Mouse (Mus musculus) midbrain, embryonic 13.5 days (tissue): ENCODE measurements at regions not wholly inside any gene's neighbourhood (a gene's known extent, or its start where the extent isn't known, plus 50 kb on each side); places are given as distances from the start of the nearest gene placed in this dataset.

Experiments used
- ATAC-seq: fragments of 200-750 bp; cut with Nextera tagmentation; 2 replicates; pipeline ENCODE4 v1.8.0; 2017; ENCODE audit warnings: mild to moderate bottlenecking, moderate TSS enrichment, moderate library complexity
- H3K27ac ChIP-seq: fragments of 300-500 bp; sonication (generic); 2 replicates; pipeline ENCODE4 v1.5.1; 2015; ENCODE audit warnings: inconsistent platforms, mild to moderate bottlenecking, moderate library complexity
- H3K27me3 ChIP-seq: fragments of 300-500 bp; sonication (generic); 2 replicates; pipeline ENCODE4 v1.6.1; 2015; ENCODE audit warnings: mild to moderate bottlenecking, inconsistent platforms
- H3K36me3 ChIP-seq: fragments of 300-500 bp; sonication (generic); 2 replicates; pipeline ENCODE4 v1.6.1; 2015; ENCODE audit warnings: mild to moderate bottlenecking, inconsistent platforms
- H3K4me1 ChIP-seq: fragments of 300-500 bp; sonication (generic); replicated peaks from 2 replicates; pipeline ENCODE4 v1.6.1; 2015; ENCODE audit warnings: inconsistent platforms
- H3K4me2 ChIP-seq: fragments of 300-500 bp; sonication (generic); replicated peaks from 2 replicates; pipeline ENCODE4 v1.6.1; 2015; ENCODE audit warnings: moderate library complexity, mild to moderate bottlenecking, inconsistent platforms
- H3K4me3 ChIP-seq: fragments of 300-500 bp; sonication (generic); replicated peaks from 2 replicates; pipeline ENCODE4 v1.5.1; 2015; ENCODE audit warnings: mild to moderate bottlenecking, inconsistent platforms
- H3K9ac ChIP-seq: fragments of 300-500 bp; sonication (generic); replicated peaks from 2 replicates; pipeline ENCODE4 v1.6.1; 2015; ENCODE audit warnings: mild to moderate bottlenecking, inconsistent platforms
- H3K9me3 ChIP-seq: fragments of 300-500 bp; sonication (generic); 2 replicates; pipeline ENCODE4 v1.6.1; 2016; ENCODE audit warnings: mild to moderate bottlenecking, inconsistent platforms
- WGBS: fragments of 180-500 bp; shearing (Covaris S2); methylation state at CpG from one replicate; pipeline ENCODE4 v1.1.7; 2015; 5-methylcytosine and 5-hydroxymethylcytosine counted together

DNA sequence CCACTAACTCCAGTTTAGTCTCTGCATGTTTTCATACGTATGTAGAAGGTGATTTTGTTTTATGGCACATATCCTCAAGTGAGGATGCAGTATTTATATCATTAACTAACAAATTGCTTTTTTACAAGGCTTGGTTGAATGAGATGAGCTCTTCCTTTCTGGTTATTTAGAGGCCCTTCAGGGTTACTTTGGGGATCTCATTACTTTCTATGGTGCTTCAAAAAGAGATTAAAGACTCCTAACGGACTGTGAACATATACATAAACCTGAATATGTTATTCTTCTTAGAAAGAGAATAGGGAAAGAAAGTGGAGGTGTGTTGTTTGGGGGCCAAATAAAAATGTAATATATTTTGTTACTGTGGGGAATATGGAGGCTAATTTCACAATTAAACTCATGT lies 918.8 kb upstream of the Celf2 start:
- 77% methylated on average over 2 of the region's 2 CpGs for WGBS

DNA sequence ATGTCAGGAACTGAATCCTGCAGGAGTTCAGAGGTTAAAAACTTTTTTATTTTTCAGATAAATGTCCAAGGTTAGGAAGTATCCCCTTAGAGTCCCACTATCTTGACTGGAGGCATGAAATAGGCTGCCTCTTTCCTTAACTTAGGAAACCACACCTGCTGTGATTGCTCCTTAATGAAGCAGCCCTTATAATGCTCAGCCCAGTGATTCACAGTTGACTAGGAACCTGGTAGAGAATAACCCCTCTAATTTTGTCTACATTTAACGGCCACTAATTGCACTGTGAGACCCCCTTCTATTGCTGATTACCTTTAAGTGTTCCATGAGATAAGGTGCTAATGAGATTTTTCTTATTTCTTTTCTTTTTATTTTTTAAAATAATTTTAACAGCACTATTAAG lies 918.4 kb upstream of the Celf2 start:
- Histone ChIP-seq H3K36me3 (no peaks in the 10 kb centered on the region), H3K4me2 (no peak overlapping the region), H3K27me3 (no peaks in the 10 kb centered on the region), H3K9me3 (no peaks in the 10 kb centered on the region), H3K27ac (no peak overlapping the region), H3K4me1 (no peaks in the 10 kb centered on the region), H3K9ac (no peak overlapping the region), H3K4me3 (no peak overlapping the region)
- no peak for ATAC-seq
- 67% methylated on average over 1 of the region's 1 CpGs for WGBS

More for the DNA sequence above, 918.8 kb upstream of the Celf2 start:
- Histone ChIP-seq H3K4me1 (no peaks in the 10 kb centered on the region), H3K4me2 (no peak overlapping the region), H3K4me3 (no peak overlapping the region), H3K27ac (no peak overlapping the region), H3K9ac (no peak overlapping the region), H3K9me3 (no peaks in the 10 kb centered on the region), H3K36me3 (no peaks in the 10 kb centered on the region), H3K27me3 (no peaks in the 10 kb centered on the region)
- no peak for ATAC-seq

DNA sequence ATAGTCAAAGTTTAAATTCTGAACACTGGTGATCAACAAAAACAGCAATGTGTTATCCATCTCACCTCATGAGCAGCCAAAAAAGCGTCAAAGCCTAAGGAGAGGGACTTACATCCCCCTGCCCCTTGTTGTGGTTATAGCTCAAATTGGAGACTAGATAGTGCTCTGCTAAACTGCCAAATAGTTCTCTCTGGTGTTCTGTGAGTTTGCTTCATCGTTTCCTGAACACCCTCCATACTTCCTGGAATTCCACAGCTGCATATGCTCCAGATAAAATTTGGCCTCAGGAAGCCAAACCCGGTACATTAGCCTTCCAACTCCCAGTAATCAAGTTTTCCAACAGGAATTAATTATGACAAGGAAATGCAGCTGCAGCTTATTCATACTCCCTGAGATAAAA lies 906.6 kb upstream of the Celf2 start:
- Histone ChIP-seq H3K9ac (no peak overlapping the region), H3K9me3 (no peaks in the 10 kb centered on the region), H3K4me1 (no peaks in the 10 kb centered on the region), H3K36me3 (no peaks in the 10 kb centered on the region), H3K27me3 (no peaks in the 10 kb centered on the region), H3K4me2 (no peak overlapping the region), H3K4me3 (no peak overlapping the region), H3K27ac (no peak overlapping the region)
- 84% methylated on average over 3 of the region's 3 CpGs for WGBS
- ATAC-seq = no peak

DNA sequence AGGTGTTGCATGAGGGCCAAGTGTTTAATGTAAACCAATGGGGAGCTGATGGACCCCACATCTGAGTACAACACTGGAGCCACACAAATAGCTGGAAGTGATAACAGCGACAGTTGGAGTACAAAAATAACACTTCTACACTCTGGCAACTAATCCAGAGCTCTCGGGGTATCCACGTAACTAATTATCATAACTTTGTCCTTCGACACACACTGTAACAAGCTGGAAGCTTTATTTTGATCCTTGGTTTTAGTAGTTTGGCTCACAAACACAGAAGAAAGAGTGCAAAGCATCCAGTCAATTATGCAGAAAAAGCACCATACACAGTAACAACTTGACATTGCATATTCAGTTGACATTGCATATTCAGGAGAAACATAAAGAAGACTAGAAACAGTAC lies 884.8 kb upstream of the Celf2 start:
- Histone ChIP-seq H3K9ac (no peak overlapping the region), H3K36me3 (no peaks in the 10 kb centered on the region), H3K4me2 (no peak overlapping the region), H3K4me3 (no peak overlapping the region), H3K4me1 (no peaks in the 10 kb centered on the region), H3K27me3 (no peaks in the 10 kb centered on the region), H3K9me3 (no peaks in the 10 kb centered on the region), H3K27ac (no peak overlapping the region)
- no peak for ATAC-seq
- WGBS = 78% methylated on average over 4 of the region's 4 CpGs

DNA sequence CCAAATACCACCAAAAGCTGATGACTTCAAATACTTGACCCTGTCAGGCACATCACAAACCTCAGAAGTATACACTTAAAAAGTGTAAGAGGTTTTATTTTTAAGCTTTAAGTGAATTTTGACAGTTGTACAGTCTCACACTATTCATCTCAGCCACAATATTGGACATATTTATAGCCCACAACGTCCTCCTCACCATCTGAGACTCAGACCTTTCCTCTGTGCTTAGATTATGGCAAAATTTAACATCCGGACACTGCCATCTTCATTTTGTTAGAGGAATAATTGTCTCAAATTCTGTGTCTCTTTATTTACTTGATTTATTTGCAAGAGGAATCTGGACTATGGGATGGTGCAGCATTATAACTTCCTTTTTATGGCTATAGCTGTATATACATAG lies 880.2 kb upstream of the Celf2 start:
- ATAC-seq = no peak
- Histone ChIP-seq H3K27ac (no peak overlapping the region), H3K4me1 (no peaks in the 10 kb centered on the region), H3K4me3 (no peak overlapping the region), H3K36me3 (no peaks in the 10 kb centered on the region), H3K9ac (no peak overlapping the region), H3K9me3 (no peaks in the 10 kb centered on the region), H3K4me2 (no peak overlapping the region), H3K27me3 (no peaks in the 10 kb centered on the region)
- WGBS = 78% methylated on average over 2 of the region's 2 CpGs

DNA sequence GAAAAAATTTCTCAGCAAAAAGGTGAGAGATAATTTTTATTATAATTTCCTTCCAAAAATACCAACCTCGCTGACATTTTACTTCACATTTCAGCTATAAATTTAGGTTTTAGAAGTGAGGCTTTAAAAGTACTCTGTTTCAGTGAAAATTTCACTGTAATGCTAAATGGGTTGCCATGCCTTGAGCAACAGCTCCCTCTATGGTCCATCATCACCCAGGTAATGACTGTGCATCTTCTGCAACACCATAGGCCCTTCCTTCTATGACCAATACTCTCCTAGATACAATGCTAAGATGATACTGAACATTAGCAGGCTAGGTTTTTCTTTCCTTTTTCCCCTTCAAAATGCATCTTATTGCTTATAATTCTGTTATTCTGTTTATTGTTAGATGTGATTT lies 870.9 kb upstream of the Celf2 start:
- Histone ChIP-seq H3K36me3 (no peaks in the 10 kb centered on the region), H3K9me3 (peaks cover 5% of the 10 kb centered on the region), H3K4me3 (no peak overlapping the region), H3K27ac (no peak overlapping the region), H3K4me1 (no peaks in the 10 kb centered on the region), H3K4me2 (no peak overlapping the region), H3K9ac (no peak overlapping the region), H3K27me3 (no peaks in the 10 kb centered on the region)
- peak; percentile 82 for ATAC-seq
- WGBS = 56% methylated on average over 1 of the region's 1 CpGs

DNA sequence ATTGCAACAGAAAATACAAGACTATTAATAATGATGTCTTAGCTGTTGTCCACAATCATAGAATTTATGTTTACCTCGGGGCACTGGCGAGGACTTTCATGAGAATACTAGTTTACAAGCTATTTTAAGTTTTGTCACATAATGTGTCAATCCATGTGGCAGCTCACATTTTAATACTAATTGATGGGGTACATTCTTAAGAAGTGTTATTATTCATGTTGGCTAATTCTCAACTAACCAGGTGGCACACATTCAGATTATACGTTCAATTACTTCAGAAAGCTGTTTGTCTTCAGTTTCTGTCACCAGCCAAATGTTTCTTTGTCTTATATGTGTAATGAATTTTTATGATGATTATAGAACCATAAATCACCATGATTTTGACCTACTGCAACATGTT lies 870.2 kb upstream of the Celf2 start:
- no peak for ATAC-seq
- WGBS = 83% methylated on average over 3 of the region's 3 CpGs
- H3K27ac ChIP-seq = no peak overlapping the region

DNA sequence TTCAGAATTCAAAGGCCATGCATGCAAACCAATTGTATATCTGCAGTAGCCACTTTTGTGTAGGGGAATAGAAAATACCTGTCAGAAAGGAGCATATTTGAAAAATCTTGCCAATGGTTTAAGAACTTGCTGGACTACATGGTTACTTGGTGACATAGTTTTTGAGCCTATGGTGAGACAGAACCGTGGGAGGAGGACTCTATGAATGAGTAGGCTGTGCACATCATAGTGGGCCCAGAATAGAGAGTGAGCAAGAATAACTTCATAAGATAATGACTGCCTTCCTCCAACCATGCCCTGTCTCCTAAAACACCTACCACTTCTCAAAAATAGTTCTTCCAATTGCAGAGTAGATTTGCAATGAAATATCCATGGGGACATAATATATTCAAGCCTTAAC lies 838.5 kb upstream of the Celf2 start:
- no peaks in the 10 kb centered on the region for H3K36me3 ChIP-seq
- H3K9ac ChIP-seq = no peak overlapping the region
- H3K9me3 ChIP-seq = no peaks in the 10 kb centered on the region
- no peaks in the 10 kb centered on the region for H3K27me3 ChIP-seq
- WGBS = 93% methylated on average over 1 of the region's 1 CpGs
- H3K4me3 ChIP-seq = no peak overlapping the region
- H3K4me1 ChIP-seq = no peaks in the 10 kb centered on the region
- no peak overlapping the region for H3K27ac ChIP-seq
- ATAC-seq = no peak
- no peak overlapping the region for H3K4me2 ChIP-seq

More for the DNA sequence above, 870.2 kb upstream of the Celf2 start:
- Histone ChIP-seq H3K4me1 (no peaks in the 10 kb centered on the region), H3K9ac (no peak overlapping the region), H3K36me3 (no peaks in the 10 kb centered on the region), H3K4me3 (no peak overlapping the region), H3K9me3 (peaks cover 5% of the 10 kb centered on the region), H3K27me3 (no peaks in the 10 kb centered on the region), H3K4me2 (no peak overlapping the region)

DNA sequence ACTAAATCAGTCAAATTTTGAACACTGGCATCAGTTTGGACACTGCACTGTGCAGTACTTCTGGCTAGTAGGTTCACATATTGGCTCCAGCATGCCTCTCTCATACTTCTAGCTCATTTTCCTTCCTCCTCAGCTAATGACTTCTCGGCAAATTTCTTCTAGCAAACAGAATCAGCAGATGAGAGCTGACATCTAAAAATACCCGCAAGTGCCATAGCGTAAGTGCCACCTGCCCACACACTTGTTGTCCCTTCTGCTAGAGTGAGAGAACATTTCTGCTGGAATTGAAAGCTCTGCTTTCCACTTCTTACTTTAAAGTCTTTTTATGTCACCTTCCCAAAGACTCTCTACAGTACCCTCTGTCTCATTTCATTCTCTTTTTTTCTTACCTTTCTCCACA lies 835.4 kb upstream of the Celf2 start:
- no peak for ATAC-seq

DNA sequence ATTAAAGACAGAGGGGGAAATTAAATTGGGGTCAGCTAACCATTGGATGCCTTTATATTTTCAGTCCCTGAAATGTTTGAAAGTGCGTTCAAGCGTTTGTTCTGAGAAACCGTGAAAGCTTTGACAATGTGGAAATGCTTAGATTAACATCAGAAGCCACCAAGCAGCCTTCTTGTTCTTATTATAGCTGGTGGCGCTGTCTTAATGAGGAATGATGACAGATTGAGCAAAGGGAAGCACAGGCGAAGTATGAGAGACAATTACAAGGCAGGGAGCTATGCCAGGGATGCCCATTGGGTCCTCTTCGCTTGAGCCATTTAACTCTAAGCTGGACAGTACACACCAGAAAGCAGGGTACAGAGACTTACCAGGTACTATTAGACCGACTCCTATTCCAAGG lies 828.9 kb upstream of the Celf2 start:
- H3K4me3 ChIP-seq = no peak overlapping the region
- H3K36me3 ChIP-seq = no peaks in the 10 kb centered on the region
- no peaks in the 10 kb centered on the region for H3K4me1 ChIP-seq
- no peaks in the 10 kb centered on the region for H3K9me3 ChIP-seq
- no peak overlapping the region for H3K27ac ChIP-seq
- WGBS = 67% methylated on average over 7 of the region's 7 CpGs
- no peak overlapping the region for H3K4me2 ChIP-seq
- no peaks in the 10 kb centered on the region for H3K27me3 ChIP-seq
- no peak overlapping the region for H3K9ac ChIP-seq
- no peak for ATAC-seq

More for the DNA sequence above, 835.4 kb upstream of the Celf2 start:
- no peak overlapping the region for H3K4me3 ChIP-seq
- H3K4me2 ChIP-seq = no peak overlapping the region
- H3K9ac ChIP-seq = no peak overlapping the region
- WGBS = 95% methylated on average over 3 of the region's 3 CpGs
- H3K4me1 ChIP-seq = no peaks in the 10 kb centered on the region
- H3K27ac ChIP-seq = no peak overlapping the region
- H3K9me3 ChIP-seq = no peaks in the 10 kb centered on the region
- H3K27me3 ChIP-seq = no peaks in the 10 kb centered on the region
- no peaks in the 10 kb centered on the region for H3K36me3 ChIP-seq

DNA sequence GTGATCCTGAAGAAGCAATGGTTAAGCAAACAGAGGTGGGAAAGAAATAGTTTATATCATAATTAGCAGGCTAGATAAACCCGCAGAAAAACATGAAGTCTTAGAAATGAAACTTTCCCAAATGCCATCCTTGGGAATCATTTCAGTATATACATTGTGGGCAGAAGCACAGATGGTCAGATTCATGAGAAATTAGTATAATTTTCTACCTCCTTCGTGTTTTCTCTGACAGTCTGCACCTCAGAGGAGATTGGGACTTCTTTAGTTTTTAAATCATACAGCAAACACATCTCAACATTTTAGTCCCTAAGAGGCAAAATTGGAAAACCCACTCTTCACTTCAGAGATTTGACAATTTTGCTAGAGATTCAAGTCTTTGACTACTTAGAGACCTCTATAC lies 786.6 kb upstream of the Celf2 start:
- no peaks in the 10 kb centered on the region; the same call in 1 of the 2 replicates for H3K9me3 ChIP-seq
- H3K9ac ChIP-seq = no peak overlapping the region
- ATAC-seq = no peak
- no peak overlapping the region for H3K4me2 ChIP-seq
- 85% methylated on average over 2 of the region's 2 CpGs for WGBS
- H3K36me3 ChIP-seq = no peaks in the 10 kb centered on the region
- no peaks in the 10 kb centered on the region for H3K4me1 ChIP-seq
- no peak overlapping the region for H3K27ac ChIP-seq
- no peaks in the 10 kb centered on the region for H3K27me3 ChIP-seq
- H3K4me3 ChIP-seq = no peak overlapping the region

DNA sequence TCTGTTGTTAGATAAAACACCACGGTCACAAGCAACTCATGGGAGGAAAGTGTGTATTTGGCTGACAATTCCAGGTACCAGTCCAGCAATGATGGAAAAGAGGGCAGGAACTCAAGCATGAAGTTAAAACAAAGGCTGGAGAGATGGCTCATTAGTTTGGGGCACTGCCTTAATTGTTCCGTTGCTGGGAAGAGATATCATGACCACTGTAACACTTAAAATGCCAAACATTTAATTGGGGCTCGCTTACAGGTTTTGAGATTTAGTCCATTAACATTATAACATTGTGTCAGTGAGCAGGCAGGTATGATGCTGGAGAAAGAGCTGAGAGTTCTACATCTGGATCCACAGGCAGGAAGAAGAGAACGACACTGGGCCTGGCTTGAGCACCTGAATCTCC lies 782.0 kb upstream of the Celf2 start:
- H3K27ac ChIP-seq = no peak overlapping the region
- H3K4me3 ChIP-seq = no peak overlapping the region
- no peak overlapping the region for H3K4me2 ChIP-seq
- H3K4me1 ChIP-seq = no peaks in the 10 kb centered on the region
- no peaks in the 10 kb centered on the region for H3K27me3 ChIP-seq
- no peak overlapping the region for H3K9ac ChIP-seq
- no peaks in the 10 kb centered on the region for H3K36me3 ChIP-seq
- ATAC-seq = no peak
- no peaks in the 10 kb centered on the region; the same call in 1 of the 2 replicates for H3K9me3 ChIP-seq
- WGBS = 92% methylated on average over 4 of the region's 4 CpGs

DNA sequence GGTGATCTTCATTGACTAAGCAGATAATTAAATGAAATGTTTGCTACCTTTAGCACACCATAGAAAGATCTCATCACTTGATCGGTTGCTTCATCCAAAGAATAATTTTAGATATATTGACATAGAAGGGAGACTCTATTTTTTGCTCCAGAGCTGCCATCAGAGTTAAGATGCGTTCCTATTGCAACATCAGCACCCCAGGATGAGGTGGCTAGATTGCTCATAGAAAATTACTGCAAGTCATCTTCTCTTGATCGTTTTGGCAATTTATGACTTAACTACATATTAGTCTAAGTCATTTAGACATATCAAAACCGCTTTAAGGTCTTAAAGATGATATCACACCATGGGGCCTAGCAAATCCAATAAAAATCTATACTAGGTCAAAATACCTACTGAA lies 778.0 kb upstream of the Celf2 start:
- ATAC-seq = no peak
- Histone ChIP-seq H3K4me2 (no peak overlapping the region), H3K9me3 (no peaks in the 10 kb centered on the region), H3K27me3 (no peaks in the 10 kb centered on the region), H3K4me1 (no peaks in the 10 kb centered on the region), H3K4me3 (no peak overlapping the region), H3K36me3 (no peaks in the 10 kb centered on the region), H3K9ac (no peak overlapping the region), H3K27ac (no peak overlapping the region)
- WGBS = 90% methylated on average over 4 of the region's 4 CpGs
